Mouse (Mus musculus) heart, postnatal 10 days (tissue): ENCODE measurements at regions not wholly inside any gene's neighbourhood (a gene's known extent, or its start where the extent isn't known, plus 50 kb on each side); places are given as distances from the start of the nearest gene placed in this dataset.

ENCODE experiments used
- DNase-seq, 2 experiments: peaks; one replicate each; pipeline ENCODE4 v3.0.0; 2021
- intact Hi-C: fragments of 180-260 bp; cut with DNase I; formaldehyde crosslinking; loops from one replicate; pipeline ENCODE4 v1.15.1; 2025

- intact Hi-C loops: no loop called here
- no peak for DNase-seq
Measured at GRCm38 (mm10) chr1:138908860-138909259, 52.2 kb upstream of the 2310009B15Rik start.

- intact Hi-C loops: loop anchor here (5.0 kb wide), 2 partner anchors 53 to 173 kb away; partner anchors contain the start of gene Dennd1b
Measured at GRCm38 (mm10) chr1:138909654-138910053, 53.0 kb upstream of the 2310009B15Rik start.

DNA sequence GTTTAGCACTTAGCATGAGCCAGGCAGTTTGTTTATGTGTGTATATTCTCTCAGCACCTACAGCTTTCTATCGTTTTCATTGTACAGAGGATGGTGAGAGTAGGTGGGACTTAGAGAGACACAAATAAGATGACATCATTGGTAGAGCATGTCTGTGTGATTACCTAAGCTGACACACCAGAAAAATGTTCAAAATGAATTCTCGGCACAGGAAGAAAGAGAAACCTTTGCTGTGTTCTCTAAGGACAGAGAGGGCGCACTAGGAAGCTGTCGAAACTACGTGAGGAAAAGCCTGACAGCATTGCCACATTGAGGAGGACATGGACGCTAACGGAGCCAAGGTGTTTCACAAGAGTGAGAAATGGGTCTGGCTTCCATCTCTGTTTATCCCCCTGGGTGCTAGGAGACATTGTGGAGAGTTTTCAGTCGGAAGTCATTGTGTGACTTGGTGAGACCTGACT, 51.0 kb upstream of the Dennd1b start:
- DNase-seq: peak; percentile 72
- intact Hi-C loops: loop anchor here (5.0 kb wide), 2 partner anchors 50 to 170 kb away; partner anchors contain the start of gene Dennd1b

More at GRCm38 (mm10) chr1:138909654-138910053, 53.0 kb upstream of the 2310009B15Rik start:
- DNase-seq: no peak

DNA sequence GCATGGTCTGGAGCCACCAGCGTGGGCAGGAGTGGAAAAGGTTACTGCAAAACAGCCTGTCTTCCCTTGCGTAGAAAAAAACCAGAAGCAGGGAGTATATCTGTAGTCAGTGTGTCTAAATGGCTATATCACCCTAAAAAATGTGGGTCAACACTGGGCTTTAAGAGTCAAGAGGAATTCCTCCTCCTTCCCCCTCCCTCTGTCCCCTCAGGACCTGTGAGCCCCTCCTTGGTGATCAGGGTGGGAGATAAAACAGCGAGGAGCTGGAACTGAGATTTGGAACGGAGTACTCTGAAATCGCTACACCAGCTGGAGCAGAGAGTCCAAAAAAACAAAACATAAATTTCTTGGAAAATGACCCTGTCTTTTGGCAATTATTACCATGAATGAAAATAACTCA, 50.3 kb upstream of the Dennd1b start:
- intact Hi-C loops: loop anchor here (5.0 kb wide), 2 partner anchors 49 to 169 kb away; partner anchors contain the start of gene Dennd1b
- DNase-seq: peak; percentile 28 to 35

- intact Hi-C loops: loop anchor here (5.0 kb wide), 2 partner anchors 49 to 169 kb away; partner anchors contain the start of gene Dennd1b
- no peak for DNase-seq
Measured at GRCm38 (mm10) chr1:138913428-138913827, 49.8 kb upstream of the Dennd1b start.
